Mouse (Mus musculus): Measurements from ENCODE around the gene Aip.

DNA sequence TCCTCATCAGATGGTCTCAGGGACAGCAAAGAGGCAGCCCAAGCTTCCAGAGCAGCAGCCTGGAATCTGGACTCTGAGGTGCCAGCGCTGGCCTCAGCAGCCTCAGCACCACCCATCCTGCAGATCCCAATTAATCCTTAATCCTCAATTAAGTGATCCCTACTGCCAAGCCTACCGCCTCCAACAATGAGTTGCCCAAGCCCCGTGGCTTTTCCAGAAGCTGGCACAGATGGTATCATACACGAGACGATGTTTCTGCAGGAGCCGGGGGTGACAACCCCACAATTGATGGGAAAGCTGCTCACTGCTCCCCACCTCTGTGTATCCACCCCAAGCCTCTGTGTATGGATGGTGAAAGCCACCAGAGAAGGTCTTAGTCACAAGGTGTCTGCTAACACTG lies 36.5 kb downstream of the Aip start:
- TF ChIP-seq CTCF (IDR thresholded peaks at IDR 0.05; ENCODE audit: low read depth): no peak
- TF ChIP-seq EP300 (IDR thresholded peaks at IDR 0.05; ENCODE audit: low read depth): no peak

All from liver, postnatal 0 days (tissue).